Mouse (Mus musculus) ES-E14 (cell line): ENCODE results near the gene Rgs19. TPM values are rescaled to one million over a fixed set of nuclear protein-coding genes. Genes with fewer than 3 reads are reported as not detected.

Experiments
- DNase-seq: peaks from one replicate; pipeline ENCODE4 v3.0.0-alpha.2; 2013; ENCODE audit warnings: low read depth, low spot score
- H3K27ac ChIP-seq: 2 replicates; pipeline ENCODE4 v1.5.1; 2012; ENCODE audit warnings: low read depth, mild to moderate bottlenecking, low read length, moderate library complexity, mixed read lengths; ENCODE audit not compliant: poor library complexity, insufficient read depth, severe bottlenecking
- H3K36me3 ChIP-seq: 2 replicates; pipeline ENCODE4 v1.6.1; 2012; ENCODE audit warnings: mild to moderate bottlenecking, low read length, moderate library complexity, mixed read lengths; ENCODE audit not compliant: control insufficient read depth, poor library complexity, insufficient read depth, severe bottlenecking
- H3K4me1 ChIP-seq, 2 experiments: fragments of 150-350 bp in 1 of 2; sonication (generic) in 1 of 2; 2 replicates each; pipeline ENCODE4 v1.6.1; 2012; ENCODE audit warnings: low read length in 2 of 2, mild to moderate bottlenecking in 1 of 2, mixed read lengths in 1 of 2; ENCODE audit not compliant: control insufficient read depth in 2 of 2, insufficient read depth in 2 of 2, poor library complexity in 1 of 2
- H3K4me3 ChIP-seq, 2 experiments: fragments of 150-350 bp in 1 of 2; sonication (generic) in 1 of 2; 2 replicates each; pipeline ENCODE4 v1.5.1; 2012; ENCODE audit warnings: low read length in 2 of 2, low read depth in 1 of 2, mild to moderate bottlenecking in 1 of 2, mixed read lengths in 1 of 2; ENCODE audit not compliant: insufficient read depth in 1 of 2, poor library complexity in 1 of 2, severe bottlenecking in 1 of 2
- H3K9ac ChIP-seq: 2 replicates; pipeline ENCODE4 v1.6.1; 2012; ENCODE audit warnings: low read depth, mild to moderate bottlenecking, low read length, mixed read lengths; ENCODE audit not compliant: poor library complexity, insufficient read depth, severe bottlenecking
- H3K9me3 ChIP-seq: fragments of 150-350 bp; sonication (generic); 2 replicates; pipeline ENCODE4 v1.6.1; 2012; ENCODE audit warnings: low read depth, mild to moderate bottlenecking, low read length; ENCODE audit not compliant: control insufficient read depth, insufficient read depth
- CHD2 ChIP-seq: IDR thresholded peaks from 2 replicates; pipeline ENCODE4 v1.6.1; 2014; ENCODE audit warnings: mild to moderate bottlenecking, low read depth, low read length, inconsistent platforms
- HCFC1 ChIP-seq: IDR thresholded peaks from 2 replicates; pipeline ENCODE4 v1.6.1; 2012; ENCODE audit warnings: low read length, inconsistent platforms, borderline replicate concordance; ENCODE audit not compliant: insufficient read depth
- MAFK ChIP-seq: IDR thresholded peaks from 2 replicates; pipeline ENCODE4 v1.6.1; 2014; ENCODE audit warnings: mild to moderate bottlenecking, low read depth, low read length, inconsistent platforms; ENCODE audit not compliant: insufficient read depth
- ZC3H11A ChIP-seq: IDR thresholded peaks from 2 replicates; pipeline ENCODE4 v1.6.1; 2012; ENCODE audit warnings: low read depth, mild to moderate bottlenecking, inconsistent platforms, low read length, borderline replicate concordance
- ZNF384 ChIP-seq: IDR thresholded peaks from 2 replicates; pipeline ENCODE4 v1.6.1; 2012; ENCODE audit warnings: low read depth, low read length, inconsistent platforms
- in situ Hi-C, 2 experiments: fragments of 600-800 bp; cut with MboI; formaldehyde crosslinking; loops; one replicate each; pipeline ENCODE4 v1.15.1; 2025; ENCODE audit warnings: low sequenced_read_pairs in 2 of 2, inconsistent platforms in 1 of 2; ENCODE audit not compliant: unreplicated experiment in 2 of 2
- total RNA-seq: library from RNA; depleted of rRNA; stranded (reverse); fragments of 300-350 nt; gene quantifications from 2 replicates; pipeline ENCODE4 v1.2.3, GENCODE M21; 2012; rRNA removed

The Rgs19 gene
- total RNA-seq, 1 experiment: 27.3 TPM

GRCm38 (mm10) chr2:181645666-181646065 lies 48.1 kb downstream of the Rgs19 start:
- H3K4me3 ChIP-seq: no peak overlapping the region
- H3K36me3 ChIP-seq: peaks cover 35% of the 10 kb centered on the region
- in situ Hi-C loops: no loop called here
- H3K9me3 ChIP-seq: no peaks in the 10 kb centered on the region
- DNase-seq: no peak
- H3K27ac ChIP-seq: no peak overlapping the region
- no peak overlapping the region for H3K9ac ChIP-seq
- TF ChIP-seq MAFK (no peak), ZNF384 (no peak), ZC3H11A (no peak), HCFC1 (no peak), CHD2 (no peak)
- no peaks in the 10 kb centered on the region for H3K4me1 ChIP-seq

GRCm38 (mm10) chr2:181644361-181644760 lies 49.4 kb downstream of the Rgs19 start:
- Histone ChIP-seq H3K9ac (no peak overlapping the region), H3K4me1 (no peaks in the 10 kb centered on the region), H3K36me3 (peaks cover 28% of the 10 kb centered on the region), H3K27ac (no peak overlapping the region), H3K9me3 (no peaks in the 10 kb centered on the region), H3K4me3 (no peak overlapping the region)
- in situ Hi-C loops: no loop called here
- DNase-seq: no peak
- TF ChIP-seq CHD2 (no peak), ZC3H11A (peak; percentile 29; the same call in 1 of the 2 replicates), ZNF384 (no peak)

Other genes starting within 250 kb of the Rgs19 start
- gene Zbtb46, start 234.6 kb downstream of the Rgs19 start, total RNA-seq: 4.4 and 5.1 TPM in 2 replicates
- gene Abhd16b, start 200.8 kb downstream of the Rgs19 start, total RNA-seq: 0.36 and 0.53 TPM in 2 replicates
- 111 TPM in 2 replicates for gene Tpd52l2, start 196.8 kb downstream of the Rgs19 start, total RNA-seq
- 67.2 and 87.6 TPM in 2 replicates for gene Dnajc5, start 173.5 kb downstream of the Rgs19 start, total RNA-seq
- 24.0 and 34.5 TPM in 2 replicates for gene Uckl1, start 109.1 kb downstream of the Rgs19 start, total RNA-seq
- gene Prpf6, start 102.1 kb downstream of the Rgs19 start, total RNA-seq: 58.7 and 67.8 TPM in 2 replicates
- 38.2 and 50.7 TPM in 2 replicates for gene Zfp512b, start 101.2 kb downstream of the Rgs19 start, total RNA-seq
- 3.4 TPM in 2 replicates for gene Samd10, start 94.8 kb downstream of the Rgs19 start, total RNA-seq
- gene Gm29797, start 36.9 kb downstream of the Rgs19 start, total RNA-seq: 1.8 and 9.3 TPM in 2 replicates
- 0.36 and 0.42 TPM in 2 replicates for gene Sox18, start 22.3 kb downstream of the Rgs19 start, total RNA-seq
- gene Tcea2, start 13.7 kb downstream of the Rgs19 start, total RNA-seq: 11.4 and 23.0 TPM in 2 replicates
- gene Lkaaear1, start 4.5 kb upstream of the Rgs19 start, total RNA-seq: not detected in 2 replicates
- gene Oprl1, start 21.0 kb upstream of the Rgs19 start, total RNA-seq: 2.9 and 3.0 TPM in 2 replicates
- 0.09 TPM in 1 of 2 replicates, not detected in the other for gene Myt1, start 69.4 kb upstream of the Rgs19 start, total RNA-seq
- 11.8 and 15.7 TPM in 2 replicates for gene Pcmtd2, start 143.9 kb upstream of the Rgs19 start, total RNA-seq
- gene Polr3k, start 170.4 kb upstream of the Rgs19 start, total RNA-seq: 21.3 and 26.9 TPM in 2 replicates